Mouse (Mus musculus): ENCODE measurements at regions not wholly inside any gene's neighbourhood (a gene's known extent, or its start where the extent isn't known, plus 50 kb on each side); places are given as distances from the start of the nearest gene placed in this dataset.

GRCm38 (mm10) chr5:58184616-58185015 lies 466.8 kb downstream of the Pcdh7 start:
- no peak for TF ChIP-seq CTCF (IDR thresholded peaks at IDR 0.05)
- DNase-seq (ENCODE audit: low read depth, low spot score): no peak
- ATAC-seq: no peak
- peaks cover 74% of the 10 kb centered on the region for H3K27me3 ChIP-seq
- POLR2A ChIA-PET: no interaction called here
- CTCF ChIA-PET: interaction anchor here (1.0 kb wide), 1 partner anchor 10 kb away, joined by 3 read pairs; no protein-coding TSS in a partner anchor
- in situ Hi-C loops (cut with MboI; ENCODE audit: low pct_unique_long_range_greater_than_20kb): no loop called here

- no peak for ATAC-seq
- no peak for DNase-seq (ENCODE audit: low read depth, low spot score)
- in situ Hi-C loops (cut with MboI; ENCODE audit: low pct_unique_long_range_greater_than_20kb): no loop called here
- peaks cover 21% of the 10 kb centered on the region for H3K27me3 ChIP-seq
- CTCF ChIA-PET: no interaction called here
- no peak for TF ChIP-seq CTCF (IDR thresholded peaks at IDR 0.05)
- POLR2A ChIA-PET: interaction anchor here (0.6 kb wide), 1 partner anchor 225 kb away, joined by 3 read pairs; no protein-coding TSS in a partner anchor
Observed at GRCm38 (mm10) chr5:58207527-58207926, 489.8 kb downstream of the Pcdh7 start.

DNA sequence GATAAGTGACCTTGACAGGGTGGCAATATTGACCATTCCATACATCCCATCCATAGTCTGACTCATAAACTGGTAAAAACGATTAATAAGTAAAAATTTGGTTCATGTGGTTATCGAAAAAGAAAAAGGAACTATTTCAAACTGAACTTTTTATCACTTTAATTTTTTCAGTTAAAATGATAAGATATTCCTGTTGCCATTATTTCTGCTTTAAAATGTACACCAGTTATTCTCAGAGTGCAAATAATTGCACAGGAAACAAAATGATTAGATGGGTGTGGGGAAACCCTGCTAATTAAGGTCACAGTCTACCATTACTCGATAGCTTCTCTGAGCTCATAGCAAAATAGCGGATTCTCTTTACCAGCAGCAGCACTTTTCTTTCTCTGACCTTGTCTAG lies 509.4 kb downstream of the Pcdh7 start:
- in situ Hi-C loops (cut with MboI; ENCODE audit: low pct_unique_long_range_greater_than_20kb): no loop called here
- no peak for TF ChIP-seq CTCF (IDR thresholded peaks at IDR 0.05)
- no peak for ATAC-seq
- POLR2A ChIA-PET: no interaction called here
- H3K27me3 ChIP-seq: peaks cover 63% of the 10 kb centered on the region
- DNase-seq (ENCODE audit: low read depth, low spot score): no peak
- CTCF ChIA-PET: no interaction called here

DNA sequence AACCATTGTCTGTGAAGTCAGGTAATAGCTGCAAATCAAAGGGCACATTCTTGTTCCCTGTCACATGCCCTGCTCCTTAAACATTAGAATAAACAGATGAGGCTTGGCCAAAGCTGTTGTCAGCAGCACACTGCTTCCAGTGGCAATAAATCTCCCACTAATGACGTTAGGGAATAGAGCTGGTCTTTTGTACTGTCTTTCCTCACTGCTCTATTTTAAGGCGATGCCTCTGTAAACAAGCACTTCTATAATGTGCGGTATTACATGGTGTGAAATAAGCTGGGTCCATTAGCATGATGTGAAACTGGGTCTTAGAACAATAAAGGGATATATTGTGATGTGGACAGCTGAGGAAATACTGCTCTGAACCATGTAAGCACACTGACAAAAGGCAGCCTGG lies 511.0 kb downstream of the Pcdh7 start:
- ChIA-PET POLR2A (no interaction called here), CTCF (interaction anchor here (2.0 kb wide), 1 partner anchor 14 kb away, joined by 5 read pairs; no protein-coding TSS in a partner anchor)
- H3K27me3 ChIP-seq: peaks cover 60% of the 10 kb centered on the region
- in situ Hi-C loops (cut with MboI; ENCODE audit: low pct_unique_long_range_greater_than_20kb): no loop called here
- ATAC-seq (no peak), DNase-seq (ENCODE audit: low read depth, low spot score) (no peak)
- TF ChIP-seq CTCF (IDR thresholded peaks at IDR 0.05): no peak
